Mouse (Mus musculus): ENCODE results near the gene Mrps18b. TPM values are rescaled to one million over a fixed set of nuclear protein-coding genes. Genes with fewer than 3 reads are reported as not detected.
A peak's percentile ranks its signal among the peaks of the same experiment; 100 is the strongest.

Gene Mrps18b
- polyA plus RNA-seq, 1 experiment, result 39.5 TPM

GRCm38 (mm10) chr17:35918276-35919059, 2.3 kb upstream of the Mrps18b start:
- WGBS, result under 1% methylated on average over 11 of the region's 11 CpGs
- DNase-seq (ENCODE audit: low read depth in 1 of 2, low spot score in 2 of 2), result peak in 1 of 2 experiments; percentile 44
- no peak for TF ChIP-seq CTCF (IDR thresholded peaks at IDR 0.05; ENCODE audit: extremely low read depth, insufficient read depth, insufficient read length, insufficient replicate concordance)
- TF ChIP-seq POLR2A (IDR thresholded peaks at IDR 0.05; ENCODE audit: low read depth, low read length), result no peak

DNA sequence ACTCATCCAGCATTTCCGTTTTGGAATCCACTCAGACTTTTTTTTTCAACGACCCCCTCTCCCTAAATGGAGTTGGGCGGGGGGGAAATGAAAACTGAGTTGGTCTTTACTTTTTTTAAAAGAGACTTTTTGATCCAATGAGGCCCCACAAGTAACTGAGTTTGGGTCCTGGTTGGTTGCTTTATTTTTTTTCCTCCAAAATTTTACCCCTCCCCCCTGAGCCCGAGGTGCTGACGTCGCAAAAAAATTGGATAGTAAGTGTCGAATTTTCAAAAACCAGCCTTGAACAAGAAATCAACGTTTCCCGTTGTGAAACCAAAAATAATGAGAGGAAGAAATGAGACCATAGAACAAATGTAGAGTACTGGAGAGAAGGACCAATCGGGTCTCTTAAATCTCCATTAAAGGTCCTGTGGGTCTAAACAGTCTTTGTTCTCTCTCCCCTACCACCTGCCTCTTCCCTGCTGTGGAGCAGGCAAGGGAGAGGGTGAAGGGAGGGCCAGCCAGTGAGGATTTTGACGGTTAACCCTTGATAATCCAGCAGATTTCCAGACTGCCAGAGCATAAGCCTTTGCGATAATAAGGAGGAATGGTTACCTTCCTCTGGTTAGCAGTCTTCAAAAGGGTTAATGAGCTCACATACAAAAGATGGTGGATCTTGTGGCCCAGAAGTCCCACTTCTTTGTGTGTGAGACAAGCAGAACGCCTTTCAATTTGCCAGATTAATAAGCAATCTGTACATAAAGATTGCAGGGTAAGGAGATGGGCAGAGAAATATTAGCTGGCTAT, 1.5 kb upstream of the Mrps18b start:
- H3K36me3 ChIP-seq (ENCODE audit: control insufficient read depth, insufficient read depth, low read length), result peaks cover 14% of the 10 kb centered on the region
- peaks cover 8% of the 10 kb centered on the region for H3K4me1 ChIP-seq (ENCODE audit: control insufficient read depth, insufficient read depth, insufficient read length)
- TF ChIP-seq CTCF (IDR thresholded peaks at IDR 0.05; ENCODE audit: extremely low read depth, insufficient read depth, insufficient read length, insufficient replicate concordance), result no peak
- no peak; the same call in none of the 2 replicates for TF ChIP-seq POLR2A (IDR thresholded peaks at IDR 0.05; ENCODE audit: low read depth, low read length)
- H3K4me3 ChIP-seq (ENCODE audit: extremely low read depth, insufficient read depth, insufficient read length), result peak overlapping the region; percentile 86
- peak in 1 of 2 experiments; percentile 52 for DNase-seq (ENCODE audit: low read depth in 1 of 2, low spot score in 2 of 2)
- under 1% methylated on average over 13 of the region's 13 CpGs for WGBS
- peak overlapping the region; percentile 97 for H3K27ac ChIP-seq (ENCODE audit: insufficient read depth, low read length)
- H3K27me3 ChIP-seq (ENCODE audit: control insufficient read depth, insufficient read depth, low read length), result no peaks in the 10 kb centered on the region

More at GRCm38 (mm10) chr17:35918276-35919059, 2.3 kb upstream of the Mrps18b start:
- Histone ChIP-seq H3K4me1 (ENCODE audit: control insufficient read depth, insufficient read depth, insufficient read length) (peaks cover 8% of the 10 kb centered on the region), H3K27ac (ENCODE audit: insufficient read depth, low read length) (peak overlapping the region; percentile 99), H3K27me3 (ENCODE audit: control insufficient read depth, insufficient read depth, low read length) (no peaks in the 10 kb centered on the region), H3K4me3 (ENCODE audit: extremely low read depth, insufficient read depth, insufficient read length) (peak overlapping the region; percentile 86), H3K36me3 (ENCODE audit: control insufficient read depth, insufficient read depth, low read length) (peaks cover 14% of the 10 kb centered on the region)

- no peak for TF ChIP-seq CTCF (IDR thresholded peaks at IDR 0.05; ENCODE audit: extremely low read depth, insufficient read depth, insufficient read length, insufficient replicate concordance)
- no peak for TF ChIP-seq POLR2A (IDR thresholded peaks at IDR 0.05; ENCODE audit: low read depth, low read length)
- Histone ChIP-seq H3K27ac (ENCODE audit: insufficient read depth, low read length) (peak overlapping the region; percentile 97), H3K36me3 (ENCODE audit: control insufficient read depth, insufficient read depth, low read length) (peaks cover 16% of the 10 kb centered on the region), H3K4me3 (ENCODE audit: extremely low read depth, insufficient read depth, insufficient read length) (peak overlapping the region; percentile 86), H3K4me1 (ENCODE audit: control insufficient read depth, insufficient read depth, insufficient read length) (peaks cover 8% of the 10 kb centered on the region), H3K27me3 (ENCODE audit: control insufficient read depth, insufficient read depth, low read length) (no peaks in the 10 kb centered on the region)
- peak in 1 of 2 experiments; percentile 24 for DNase-seq (ENCODE audit: low read depth in 1 of 2, low spot score in 2 of 2)
- under 1% methylated on average over 8 of the region's 8 CpGs for WGBS
Measured at GRCm38 (mm10) chr17:35917143-35917462, 914 bp upstream of the Mrps18b start.

DNA sequence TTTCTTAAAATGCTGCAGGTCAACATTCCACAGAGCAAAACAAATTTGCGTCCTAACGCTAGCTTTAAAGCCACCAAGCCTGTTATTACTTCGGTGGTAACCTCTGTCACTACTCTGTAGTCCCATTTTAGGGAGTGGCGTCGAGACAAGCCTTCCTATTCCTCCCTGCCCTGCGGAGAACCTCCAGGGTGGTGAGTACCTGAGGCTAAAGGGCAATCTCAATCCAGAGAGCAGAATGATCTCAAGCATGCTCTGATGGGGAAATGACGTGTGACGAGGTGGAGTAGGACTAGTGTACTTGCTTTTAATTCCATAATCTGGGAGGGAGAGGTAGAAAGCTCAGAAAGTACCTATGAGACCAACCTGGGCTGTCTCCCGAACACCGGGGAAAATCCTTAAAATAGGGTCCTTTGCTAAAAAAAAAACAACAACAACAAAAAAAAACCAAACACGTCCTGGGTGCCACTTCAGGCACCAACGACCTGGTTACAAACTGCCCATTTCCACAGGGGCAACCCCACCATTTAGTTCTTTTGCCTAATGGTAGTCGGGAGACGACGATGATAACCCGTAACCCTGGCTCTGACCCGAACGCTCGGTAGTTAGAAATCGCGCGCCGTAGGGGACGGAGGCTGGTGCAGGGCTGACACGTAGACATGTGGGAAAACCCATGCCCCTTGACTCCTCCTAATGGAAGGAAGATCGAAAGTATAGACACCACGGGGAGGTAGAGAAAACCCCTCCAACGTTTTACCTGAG, 472 bp downstream of the Mrps18b start:
- 1% methylated on average over 28 of the region's 28 CpGs for WGBS
- no peak for DNase-seq (ENCODE audit: low read depth in 1 of 2, low spot score in 2 of 2)
- Histone ChIP-seq H3K4me1 (ENCODE audit: control insufficient read depth, insufficient read depth, insufficient read length) (peaks cover 10% of the 10 kb centered on the region), H3K36me3 (ENCODE audit: control insufficient read depth, insufficient read depth, low read length) (peaks cover 19% of the 10 kb centered on the region), H3K27me3 (ENCODE audit: control insufficient read depth, insufficient read depth, low read length) (no peaks in the 10 kb centered on the region), H3K27ac (ENCODE audit: insufficient read depth, low read length) (peak overlapping the region; percentile 56), H3K4me3 (ENCODE audit: extremely low read depth, insufficient read depth, insufficient read length) (peak overlapping the region; percentile 62)
- TF ChIP-seq POLR2A (IDR thresholded peaks at IDR 0.05; ENCODE audit: low read depth, low read length) (no peak), CTCF (IDR thresholded peaks at IDR 0.05; ENCODE audit: extremely low read depth, insufficient read depth, insufficient read length, insufficient replicate concordance) (no peak)

GRCm38 (mm10) chr17:35914975-35915374, 1.2 kb downstream of the Mrps18b start:
- DNase-seq (ENCODE audit: low read depth in 1 of 2, low spot score in 2 of 2), result no peak
- Histone ChIP-seq H3K27ac (ENCODE audit: insufficient read depth, low read length) (no peak overlapping the region), H3K36me3 (ENCODE audit: control insufficient read depth, insufficient read depth, low read length) (peaks cover 19% of the 10 kb centered on the region), H3K4me1 (ENCODE audit: control insufficient read depth, insufficient read depth, insufficient read length) (peaks cover 10% of the 10 kb centered on the region), H3K4me3 (ENCODE audit: extremely low read depth, insufficient read depth, insufficient read length) (no peak overlapping the region), H3K27me3 (ENCODE audit: control insufficient read depth, insufficient read depth, low read length) (no peaks in the 10 kb centered on the region)
- no peak for TF ChIP-seq POLR2A (IDR thresholded peaks at IDR 0.05; ENCODE audit: low read depth, low read length)
- TF ChIP-seq CTCF (IDR thresholded peaks at IDR 0.05; ENCODE audit: extremely low read depth, insufficient read depth, insufficient read length, insufficient replicate concordance), result no peak
- 75% methylated on average over 6 of the region's 6 CpGs for WGBS

DNA sequence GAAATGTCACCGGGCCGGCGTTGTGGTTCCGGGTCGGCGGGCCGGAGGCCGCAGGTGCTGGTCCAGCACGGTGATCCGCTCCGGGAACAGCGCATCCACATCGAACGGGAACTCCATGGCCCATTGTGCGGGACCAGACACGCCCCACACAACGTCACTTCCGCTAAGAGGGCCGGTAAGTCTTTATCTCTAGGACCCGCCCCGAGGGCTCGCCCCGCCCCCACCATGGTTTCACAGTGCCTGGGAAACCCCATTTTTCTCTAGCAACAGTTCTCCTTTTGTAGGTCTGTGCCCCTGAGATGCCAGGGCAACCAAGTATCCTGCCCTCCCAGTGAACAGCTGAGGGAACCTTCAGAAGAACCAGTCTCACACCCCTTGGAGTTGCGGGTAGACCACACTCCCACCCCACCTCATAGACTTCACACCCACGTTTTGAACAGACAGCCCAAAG, 6.2 kb downstream of the Mrps18b start, which contains the start of gene Atat1:
Gene Atat1, minus strand, starts transcription at position 157 of the 451 bp plus-strand sequence.
- Histone ChIP-seq H3K4me3 (ENCODE audit: extremely low read depth, insufficient read depth, insufficient read length) (peak within 1 kb of the TSS; percentile 90), H3K4me1 (ENCODE audit: control insufficient read depth, insufficient read depth, insufficient read length) (peaks cover 5% of the 10 kb centered on the region; the same call in 1 of the 2 replicates), H3K36me3 (ENCODE audit: control insufficient read depth, insufficient read depth, low read length) (peaks cover 8% of the 10 kb centered on the region), H3K27ac (ENCODE audit: insufficient read depth, low read length) (peak within 1 kb of the TSS; percentile 87), H3K27me3 (ENCODE audit: control insufficient read depth, insufficient read depth, low read length) (no peaks in the 10 kb centered on the region)
- 1% methylated on average over 25 of the region's 25 CpGs for WGBS
- TF ChIP-seq CTCF (IDR thresholded peaks at IDR 0.05; ENCODE audit: extremely low read depth, insufficient read depth, insufficient read length, insufficient replicate concordance), result no peak
- TF ChIP-seq POLR2A (IDR thresholded peaks at IDR 0.05; ENCODE audit: low read depth, low read length), result peak; percentile 32; the same call in 1 of the 2 replicates
- peak; percentile 94 to 98 for DNase-seq (ENCODE audit: low read depth in 1 of 2, low spot score in 2 of 2)
